Mouse (Mus musculus) stomach, postnatal 0 days (tissue): ENCODE data around the gene Lnpk. TPM values are rescaled to one million over a fixed set of nuclear protein-coding genes. Genes with fewer than 3 reads are reported as not detected.

ENCODE experiments used
- ATAC-seq: fragments of 200-750 bp; cut with Nextera tagmentation; 2 replicates; pipeline ENCODE4 v1.8.0; 2017; ENCODE audit not compliant: low FRiP score, low TSS enrichment
- DNase-seq: peaks from one replicate; pipeline ENCODE4 v3.0.0-alpha.2; 2016; ENCODE audit warnings: low spot score
- H3K27ac ChIP-seq: fragments of 300-500 bp; sonication (generic); replicated peaks from 2 replicates; pipeline ENCODE4 v1.5.1; 2014; ENCODE audit warnings: mild to moderate bottlenecking, control low read depth
- H3K27me3 ChIP-seq: fragments of 300-500 bp; sonication (generic); 2 replicates; pipeline ENCODE4 v1.6.1; 2014; ENCODE audit warnings: low read length; ENCODE audit not compliant: control insufficient read depth, insufficient read depth
- H3K36me3 ChIP-seq: fragments of 300-500 bp; sonication (generic); 2 replicates; pipeline ENCODE4 v1.6.1; 2014; ENCODE audit warnings: low read length, mixed read lengths; ENCODE audit not compliant: control insufficient read depth, insufficient read depth
- H3K4me1 ChIP-seq: fragments of 300-500 bp; sonication (generic); replicated peaks from 2 replicates; pipeline ENCODE4 v1.6.1; 2014; ENCODE audit warnings: antibody characterized with exemption; ENCODE audit not compliant: control insufficient read depth, insufficient read depth
- H3K4me2 ChIP-seq: fragments of 300-500 bp; sonication (generic); replicated peaks from 2 replicates; pipeline ENCODE4 v1.6.1; 2014; ENCODE audit warnings: low read depth, mild to moderate bottlenecking, control low read depth, moderate library complexity
- H3K4me3 ChIP-seq: fragments of 300-500 bp; sonication (generic); 2 replicates; pipeline ENCODE4 v1.5.1; 2014; ENCODE audit warnings: low read depth, low read length, control low read depth
- H3K9ac ChIP-seq: fragments of 300-500 bp; sonication (generic); 2 replicates; pipeline ENCODE4 v1.6.1; 2014; ENCODE audit warnings: mild to moderate bottlenecking, low read length, control low read depth, mixed read lengths
- H3K9me3 ChIP-seq: fragments of 300-500 bp; sonication (generic); 2 replicates; pipeline ENCODE4 v1.6.1; 2016; ENCODE audit warnings: low read length; ENCODE audit not compliant: control insufficient read depth
- CTCF ChIP-seq: IDR thresholded peaks from 2 replicates; pipeline ENCODE4 v1.5.1; 2016; ENCODE audit warnings: antibody characterized with exemption, low read depth, mild to moderate bottlenecking, moderate library complexity
- EP300 ChIP-seq: optimal IDR thresholded peaks from 2 replicates; pipeline ENCODE3; 2016; ENCODE audit warnings: antibody characterized with exemption
- WGBS: fragments of 180-500 bp; shearing (Covaris S2); extraction: QIAGEN DNeasy Blood & Tissue Kit; methylation state at CpG from one replicate; pipeline ENCODE4 v1.1.7; 2014; 5-methylcytosine and 5-hydroxymethylcytosine counted together
- polyA plus RNA-seq: library from polyadenylated mRNA; unstranded; fragments of >200 nt; fragmentation: Nextera tagmentation; extraction: Ambion mirVana; gene quantifications from 2 replicates; pipeline ENCODE4 v1.2.1, GENCODE M21; 2015

Lnpk gene
- polyA plus RNA-seq, 1 experiment from 2014 or later, result 12.0 TPM

GRCm38 (mm10) chr2:74606087-74606760 is 27.0 kb upstream of the Lnpk start:
- H3K9me3 ChIP-seq, result no peaks in the 10 kb centered on the region
- TF ChIP-seq CTCF (no peak), EP300 (no peak)
- no peaks in the 10 kb centered on the region for H3K36me3 ChIP-seq
- 78% methylated on average over 5 of the region's 5 CpGs for WGBS
- no peak for DNase-seq
- ATAC-seq, result no peak
- no peak overlapping the region for H3K4me3 ChIP-seq
- H3K4me1 ChIP-seq, result no peaks in the 10 kb centered on the region
- H3K4me2 ChIP-seq, result no peak overlapping the region
- no peak overlapping the region for H3K27ac ChIP-seq
- no peaks in the 10 kb centered on the region for H3K27me3 ChIP-seq
- no peak overlapping the region for H3K9ac ChIP-seq

GRCm38 (mm10) chr2:74604011-74604410 is 24.8 kb upstream of the Lnpk start:
- DNase-seq, result no peak
- Histone ChIP-seq H3K9me3 (no peaks in the 10 kb centered on the region), H3K4me3 (no peak overlapping the region), H3K27ac (no peak overlapping the region), H3K4me1 (no peaks in the 10 kb centered on the region), H3K4me2 (no peak overlapping the region), H3K9ac (no peak overlapping the region), H3K27me3 (no peaks in the 10 kb centered on the region), H3K36me3 (no peaks in the 10 kb centered on the region)
- WGBS, result 58% methylated on average over 3 of the region's 3 CpGs
- no peak for ATAC-seq
- no peak for TF ChIP-seq EP300
- TF ChIP-seq CTCF, result no peak

GRCm38 (mm10) chr2:74602483-74602882 is 23.2 kb upstream of the Lnpk start:
- no peak overlapping the region for H3K4me2 ChIP-seq
- H3K9me3 ChIP-seq, result 0 out of 2 replicates have a peak, but pooled peaks cover 3% of the 10 kb centered on the region
- TF ChIP-seq CTCF (no peak), EP300 (no peak)
- no peaks in the 10 kb centered on the region for H3K36me3 ChIP-seq
- ATAC-seq (no peak), DNase-seq (no peak)
- 70% methylated on average over 5 of the region's 5 CpGs for WGBS
- no peak overlapping the region for H3K4me3 ChIP-seq
- no peaks in the 10 kb centered on the region for H3K27me3 ChIP-seq
- no peak overlapping the region for H3K27ac ChIP-seq
- H3K4me1 ChIP-seq, result no peaks in the 10 kb centered on the region
- H3K9ac ChIP-seq, result no peak overlapping the region

- no peak overlapping the region for H3K4me2 ChIP-seq
- no peaks in the 10 kb centered on the region for H3K4me1 ChIP-seq
- H3K27ac ChIP-seq, result no peak overlapping the region
- 82% methylated on average over 3 of the region's 3 CpGs for WGBS
- TF ChIP-seq CTCF, result no peak
- no peak for TF ChIP-seq EP300
- no peaks in the 10 kb centered on the region for H3K27me3 ChIP-seq
- DNase-seq, result no peak
- no peak for ATAC-seq
- 0 out of 2 replicates have a peak, but pooled peaks cover 3% of the 10 kb centered on the region for H3K9me3 ChIP-seq
- no peak overlapping the region for H3K9ac ChIP-seq
- H3K36me3 ChIP-seq, result no peaks in the 10 kb centered on the region
- no peak overlapping the region for H3K4me3 ChIP-seq
These were observed 17.9 kb upstream of the Lnpk start for GRCm38 (mm10) chr2:74597169-74597568.

GRCm38 (mm10) chr2:74596094-74596493 is 16.9 kb upstream of the Lnpk start:
- DNase-seq, result peak; percentile 17
- no peak overlapping the region for H3K9ac ChIP-seq
- 0 out of 2 replicates have a peak, but pooled peaks have one; percentile 49 for ATAC-seq
- TF ChIP-seq EP300, result no peak
- no peak for TF ChIP-seq CTCF
- no peak overlapping the region for H3K4me2 ChIP-seq
- H3K36me3 ChIP-seq, result no peaks in the 10 kb centered on the region
- H3K27ac ChIP-seq, result no peak overlapping the region
- H3K4me3 ChIP-seq, result no peak overlapping the region
- H3K4me1 ChIP-seq, result no peaks in the 10 kb centered on the region
- 0 out of 2 replicates have a peak, but pooled peaks cover 3% of the 10 kb centered on the region for H3K9me3 ChIP-seq
- no peaks in the 10 kb centered on the region for H3K27me3 ChIP-seq

- Histone ChIP-seq H3K27ac (peak overlapping the region; percentile 73), H3K4me1 (no peaks in the 10 kb centered on the region), H3K9me3 (no peaks in the 10 kb centered on the region), H3K4me3 (peak overlapping the region; percentile 93), H3K9ac (peak overlapping the region; percentile 83), H3K36me3 (no peaks in the 10 kb centered on the region), H3K4me2 (peak overlapping the region; percentile 88), H3K27me3 (no peaks in the 10 kb centered on the region)
- under 1% methylated on average over 54 of the region's 55 CpGs for WGBS
- ATAC-seq, result peak; percentile 81
- DNase-seq, result peak; percentile 45
- TF ChIP-seq EP300 (no peak), CTCF (no peak)
These were observed 941 bp downstream of the Lnpk start for GRCm38 (mm10) chr2:74578146-74578842.
